Mouse (Mus musculus) fibroblast of lung, adult 2 months (primary cell): ENCODE measurements around the gene Fbxl3.

Experiments
- DNase-seq: peaks from one replicate; pipeline ENCODE4 v3.0.0-alpha.2; 2011; ENCODE audit warnings: low read depth

Fbxl3 gene

DNA sequence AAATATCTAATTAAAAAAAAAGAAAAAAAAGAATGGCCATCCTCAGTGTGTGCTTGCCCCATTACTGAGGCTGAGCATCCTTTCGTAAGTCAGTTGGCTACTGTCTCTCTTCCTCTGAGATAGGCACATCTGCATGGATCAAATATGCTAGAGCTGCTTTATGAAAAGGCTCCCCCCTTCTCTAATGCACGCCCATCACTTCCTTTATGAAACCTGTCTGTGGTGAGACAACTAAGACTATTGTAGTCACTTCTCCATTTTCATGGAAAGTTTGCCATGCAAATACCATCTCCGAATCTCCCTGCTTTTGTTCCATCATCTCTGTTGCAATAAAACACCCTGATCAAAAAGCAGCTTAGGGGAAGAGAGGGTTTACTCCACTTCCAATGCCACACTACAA is 62.4 kb downstream of the Fbxl3 start:
- no peak for DNase-seq

DNA sequence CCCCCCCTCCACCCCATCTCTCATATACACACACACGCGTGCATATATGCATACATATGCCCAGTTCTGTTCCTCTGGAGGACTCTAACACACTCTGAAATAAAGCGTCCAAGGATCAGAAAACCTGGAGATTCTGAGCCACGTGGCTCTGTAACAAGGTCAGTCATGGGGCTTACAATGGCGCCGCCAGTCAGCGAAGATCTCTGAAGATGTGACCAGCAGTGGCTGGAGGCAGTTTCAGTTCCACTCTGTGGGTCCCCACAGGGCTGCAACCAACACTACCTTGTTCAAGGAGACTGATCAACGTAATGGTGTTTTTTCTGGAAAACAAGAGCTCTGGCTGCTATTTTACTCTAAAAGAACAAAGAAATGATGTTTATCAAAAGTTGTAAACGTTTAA is 65.3 kb downstream of the Fbxl3 start:
- no peak for DNase-seq

DNA sequence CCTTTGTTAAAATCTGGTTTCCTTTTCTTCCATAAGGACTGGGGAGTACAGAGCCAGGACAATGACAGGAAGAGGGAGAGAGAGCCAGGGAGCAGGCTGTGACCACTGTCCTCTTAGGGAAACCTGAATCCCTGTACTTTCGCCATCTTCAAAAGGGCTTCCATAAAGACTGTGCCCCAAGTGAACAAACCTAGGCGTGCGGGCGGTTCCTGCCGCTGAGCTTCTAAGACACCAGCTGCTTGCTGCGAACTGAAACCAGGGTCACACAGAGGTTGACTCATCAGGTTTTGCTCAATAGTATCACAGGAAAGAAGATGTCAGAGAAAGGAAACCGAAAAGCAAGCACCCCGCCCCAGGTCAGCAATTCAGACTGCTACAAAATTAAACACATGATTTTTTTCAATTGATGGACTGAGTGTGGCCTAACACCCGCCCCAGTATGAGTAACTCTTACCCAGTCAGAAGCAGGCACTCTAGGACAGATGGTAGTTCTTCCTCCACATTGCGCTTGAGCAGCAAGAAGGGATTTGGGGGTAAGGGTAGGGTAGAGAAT is 66.0 kb downstream of the Fbxl3 start:
- no peak for DNase-seq
